Mouse (Mus musculus) gastrocnemius, postnatal 14 days (tissue): ENCODE measurements around the gene Zmym6. TPM values are rescaled to one million over a fixed set of nuclear protein-coding genes. Genes with fewer than 3 reads are reported as not detected.

Experiments
- DNase-seq: peaks from one replicate; pipeline ENCODE4 v3.0.0; 2021; ENCODE audit warnings: mixed read lengths
- intact Hi-C: fragments of 180-260 bp; cut with DNase I; formaldehyde crosslinking; loops from one replicate; pipeline ENCODE4 v1.15.1; 2025; ENCODE audit warnings: low total_unique reads
- total RNA-seq, 2 experiments: library from RNA; stranded (reverse); gene quantifications; 2 replicates each; pipeline ENCODE4 v1.2.3; 2021

Gene Zmym6
- total RNA-seq, 2 experiments from 2014 or later, result 3.5 to 3.9 TPM

GRCm38 (mm10) chr4:127107566-127107965 lies 30.4 kb downstream of the Zmym6 start:
- DNase-seq, result no peak
- intact Hi-C loops, result no loop called here

- DNase-seq, result no peak
- intact Hi-C loops, result no loop called here
Observed at GRCm38 (mm10) chr4:127110570-127110969, 33.4 kb downstream of the Zmym6 start.

DNA sequence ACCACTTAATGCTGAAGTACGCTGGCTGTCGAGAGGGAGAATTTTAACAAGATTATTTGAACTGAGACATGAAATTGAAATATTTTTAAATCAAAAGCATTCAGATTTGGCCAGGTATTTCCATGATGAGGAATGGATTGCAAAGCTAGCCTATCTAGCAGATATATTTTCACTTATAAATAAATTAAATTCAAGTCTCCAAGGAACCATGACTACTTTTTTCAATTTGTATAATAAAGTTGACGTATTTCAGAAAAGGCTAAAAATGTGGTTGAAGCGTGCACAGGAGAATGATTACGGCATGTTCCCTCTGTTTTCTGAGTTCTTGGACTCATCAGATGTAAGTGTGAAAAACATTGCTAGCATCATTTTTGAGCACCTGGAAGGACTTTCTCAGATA lies 46.2 kb downstream of the Zmym6 start, which contains the start of gene Tmem35b:
Gene Tmem35b, plus strand, starts transcription at position 301 of the 400 bp plus-strand sequence.
- no peak for DNase-seq
- intact Hi-C loops, result no loop called here

GRCm38 (mm10) chr4:127124331-127124730 lies 47.1 kb downstream of the Zmym6 start:
- intact Hi-C loops, result no loop called here
- no peak for DNase-seq

GRCm38 (mm10) chr4:127125834-127126463 lies 48.8 kb downstream of the Zmym6 start:
- intact Hi-C loops, result no loop called here
- peak; percentile 85 for DNase-seq

DNA sequence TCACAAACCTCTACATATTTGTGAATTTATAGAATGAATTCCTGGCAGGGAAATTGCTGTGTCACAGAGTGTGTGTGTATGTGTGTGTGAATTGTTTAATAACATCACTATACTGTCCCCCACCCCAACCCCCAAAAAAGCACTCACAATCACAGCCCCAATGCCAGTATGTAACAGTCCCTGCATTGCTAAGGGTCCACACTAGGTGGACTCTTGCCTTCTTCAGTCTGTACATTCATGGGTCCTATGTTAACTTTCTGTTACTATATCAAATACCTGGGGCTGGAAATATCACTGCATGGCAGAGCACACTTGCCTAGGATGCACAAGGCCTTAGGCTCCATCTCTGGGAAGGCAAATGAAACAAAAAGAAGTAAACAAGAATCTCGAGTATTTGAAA lies 57.5 kb downstream of the Zmym6 start:
- intact Hi-C loops, result no loop called here
- DNase-seq, result no peak

DNA sequence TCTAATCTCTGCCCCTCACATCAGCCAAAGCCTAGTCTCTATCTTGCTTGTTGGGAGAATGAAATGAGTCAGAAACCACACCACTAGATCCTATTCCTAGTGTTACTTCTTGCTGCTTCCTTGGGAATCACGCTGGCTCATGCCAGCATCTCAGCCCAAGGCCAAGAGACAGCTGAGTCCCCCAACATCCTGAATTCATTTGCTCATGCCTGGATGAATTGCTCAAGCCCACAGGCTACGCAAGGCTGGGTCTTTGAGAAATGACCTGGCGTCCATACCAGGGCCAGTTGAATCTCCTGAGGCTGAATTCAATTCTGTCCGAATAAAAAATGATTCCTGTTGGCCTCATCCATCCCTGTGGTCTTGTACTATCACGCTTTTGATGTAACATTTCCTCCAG lies 60.4 kb downstream of the Zmym6 start:
- intact Hi-C loops, result no loop called here
- DNase-seq, result no peak

GRCm38 (mm10) chr4:127138486-127138885 lies 61.3 kb downstream of the Zmym6 start:
- DNase-seq, result no peak
- intact Hi-C loops, result no loop called here

DNA sequence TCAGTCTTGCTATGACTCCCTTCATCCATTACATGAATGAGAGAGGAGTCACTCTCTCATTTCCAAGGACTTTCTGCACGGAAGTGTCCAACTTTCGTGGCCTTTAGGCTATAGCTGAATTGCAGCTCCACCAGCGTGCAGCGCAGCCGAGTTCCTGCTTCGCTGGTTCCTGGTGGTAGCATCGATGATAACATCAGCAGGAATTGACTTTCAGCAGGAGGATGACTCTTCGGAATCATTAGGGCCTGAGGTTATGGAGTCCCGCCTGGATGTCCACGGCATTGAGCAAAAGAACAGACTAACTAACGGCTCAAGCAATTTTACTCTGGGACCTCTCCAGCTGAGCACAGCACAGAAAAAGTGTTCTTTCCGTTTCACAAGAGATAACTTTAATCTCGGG lies 72.8 kb downstream of the Zmym6 start:
- intact Hi-C loops, result no loop called here
- no peak for DNase-seq

GRCm38 (mm10) chr4:127153345-127153744 lies 76.2 kb downstream of the Zmym6 start:
- intact Hi-C loops, result no loop called here
- no peak for DNase-seq

DNA sequence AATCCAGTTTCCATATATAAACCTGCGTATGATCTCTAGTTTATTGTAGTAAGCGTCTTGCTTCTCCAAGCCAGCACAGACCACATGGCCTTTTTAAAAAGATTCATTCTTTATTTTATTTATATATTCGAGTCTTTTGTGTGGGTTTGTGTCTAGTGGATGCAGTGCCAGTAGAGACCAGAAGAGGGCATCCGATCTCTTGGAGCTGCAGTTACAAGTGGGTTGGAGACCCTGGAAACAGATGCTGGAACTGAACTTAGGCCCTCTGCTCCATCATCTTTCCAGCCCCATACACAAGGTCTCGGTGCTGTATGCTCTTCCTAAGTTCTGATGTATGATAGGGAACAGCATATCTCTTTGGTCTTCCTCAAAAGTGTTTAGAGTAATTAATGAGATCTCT lies 78.6 kb downstream of the Zmym6 start:
- DNase-seq, result no peak
- intact Hi-C loops, result no loop called here

GRCm38 (mm10) chr4:127157746-127158145 lies 80.6 kb downstream of the Zmym6 start:
- intact Hi-C loops, result no loop called here
- DNase-seq, result no peak

DNA sequence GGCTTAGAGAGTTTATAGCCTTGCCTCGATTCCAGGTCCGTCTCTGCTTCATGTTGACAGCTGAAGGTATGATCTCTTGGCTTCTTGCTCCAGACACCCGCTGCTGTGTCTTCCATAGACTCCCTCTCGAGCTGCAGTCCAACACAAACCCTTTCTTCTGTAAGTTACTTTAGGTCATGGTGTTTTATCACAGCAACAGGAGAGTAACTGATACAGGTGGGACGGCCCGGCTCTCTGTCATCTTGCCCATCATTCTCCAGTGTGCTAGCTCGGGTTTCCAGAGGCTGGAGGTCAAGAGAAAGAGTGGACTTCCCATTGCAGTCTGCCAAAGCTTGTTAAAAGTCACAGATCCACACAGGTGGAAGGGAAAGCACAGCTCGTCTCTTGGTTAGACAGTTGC lies 86.7 kb downstream of the Zmym6 start:
- intact Hi-C loops, result no loop called here
- DNase-seq, result no peak

- DNase-seq, result no peak
- intact Hi-C loops, result no loop called here
Observed at GRCm38 (mm10) chr4:127167096-127167495, 89.9 kb downstream of the Zmym6 start.

DNA sequence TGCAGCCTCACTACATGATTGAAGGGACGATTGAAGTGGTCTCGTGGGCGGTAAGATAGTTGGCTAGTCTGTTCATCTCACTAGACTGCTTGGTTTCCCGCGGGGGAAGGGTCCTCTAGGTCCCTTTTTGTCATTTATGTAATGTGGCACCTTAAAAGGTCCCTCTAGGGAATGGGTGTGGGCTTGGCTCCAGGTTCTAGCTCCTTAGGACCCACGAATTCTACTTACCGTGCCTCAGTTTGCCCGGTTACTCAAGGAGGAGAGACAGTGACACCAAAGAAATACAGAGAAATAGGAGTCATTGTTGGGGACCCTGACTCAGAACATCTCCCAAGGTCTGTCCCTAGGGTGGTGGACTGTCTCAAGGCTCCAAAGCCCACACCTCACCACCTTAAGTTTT lies 90.5 kb downstream of the Zmym6 start:
- DNase-seq, result no peak
- intact Hi-C loops, result no loop called here

- intact Hi-C loops, result no loop called here
- peak; percentile 25 for DNase-seq
Observed at GRCm38 (mm10) chr4:127168211-127168913, 91.2 kb downstream of the Zmym6 start.

DNA sequence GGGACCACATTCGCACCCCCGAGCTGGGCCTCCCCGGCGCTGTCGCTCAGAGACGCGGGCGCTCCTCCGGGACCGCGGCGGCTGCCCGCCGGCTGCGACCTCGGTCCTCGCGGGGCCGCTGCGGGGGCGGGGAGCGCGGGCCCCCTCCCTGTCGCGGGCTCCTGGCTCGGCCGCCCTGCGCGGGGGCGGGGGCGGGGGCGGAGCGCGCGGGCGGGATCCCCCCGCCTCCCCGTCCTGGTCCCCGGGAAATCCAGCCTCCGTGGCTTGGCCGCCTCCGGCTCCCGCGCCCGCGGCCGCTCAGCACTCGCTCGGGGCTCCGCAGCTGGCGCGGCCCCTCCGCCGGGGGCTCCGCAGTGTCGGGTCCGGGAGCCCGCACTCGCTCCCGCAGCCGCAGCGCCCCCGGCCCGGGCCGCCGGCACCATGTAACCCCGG lies 91.7 kb downstream of the Zmym6 start, which contains the start of gene Dlgap3:
Gene Dlgap3, plus strand, starts transcription at position 291 of the 432 bp plus-strand sequence.
- DNase-seq, result peak; percentile 13
- intact Hi-C loops, result no loop called here

- intact Hi-C loops, result no loop called here
- no peak for DNase-seq
Observed at GRCm38 (mm10) chr4:127169346-127170221, 92.4 kb downstream of the Zmym6 start.

- no peak for DNase-seq
- intact Hi-C loops, result no loop called here
Observed at GRCm38 (mm10) chr4:127170866-127171265, 93.7 kb downstream of the Zmym6 start.

DNA sequence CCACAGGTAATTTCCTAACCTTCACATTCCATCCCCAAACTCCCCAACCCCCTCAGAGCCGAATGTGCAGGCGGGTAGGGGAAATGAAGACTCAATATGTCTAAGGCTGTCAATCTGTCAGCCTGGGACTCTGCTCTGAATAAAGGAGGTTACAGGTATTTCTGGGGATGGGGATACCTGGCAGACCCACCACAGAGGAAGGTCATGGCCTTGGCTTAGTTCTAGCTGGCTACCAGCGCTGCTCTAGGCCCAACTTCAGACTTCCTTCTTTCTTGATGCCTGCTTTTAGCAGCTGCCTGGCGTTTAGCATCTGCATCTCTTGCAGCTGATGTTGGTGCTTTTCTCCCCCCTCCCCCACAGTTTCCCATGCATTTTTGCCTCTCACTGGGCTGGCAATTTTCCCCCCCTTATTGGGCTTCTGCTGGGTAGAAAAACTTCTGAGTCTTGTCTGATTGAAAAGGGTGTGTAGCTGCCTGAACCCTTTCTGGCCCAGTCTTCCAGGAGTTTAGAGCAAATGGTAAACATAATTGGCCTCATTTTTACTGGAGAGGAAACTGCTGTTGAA lies 94.2 kb downstream of the Zmym6 start:
- intact Hi-C loops, result no loop called here
- DNase-seq, result no peak
